Comparison of ENCODE assay signal across 8 mouse cellular contexts in genomic region chr11:96987873-96988655, GRCm38 (mm10). TPM values are rescaled to one million over a fixed set of nuclear protein-coding genes. Genes with fewer than 3 reads are reported as not detected.
DNase-seq lines count a peak whose midpoint lies in the region; ATAC-seq lines count a peak whose summit lies in the region.

No protein-coding gene starts in this region.

- no peaks in the 10 kb centered on the region for H3K9me3 ChIP-seq in hindbrain, embryonic 16.5 days (ENCODE audit: control insufficient read depth, low read length)

- H3K27me3 ChIP-seq in hindbrain, embryonic 16.5 days (replicated peaks; ENCODE audit: control insufficient read depth, insufficient read depth, low read length) = no peaks in the 10 kb centered on the region; the same call in none of the 2 replicates

- H3K4me2 ChIP-seq in hindbrain, embryonic 16.5 days (ENCODE audit: low read length) = peak overlapping the region; percentile 64

- peak; percentile 59 for DNase-seq in adrenal gland, postnatal 14 days
- no peak for DNase-seq in adrenal gland, postnatal 10 days
- DNase-seq in right cerebral cortex, adult 2 months (ENCODE audit: low spot score in 2 of 2) = peak; percentile 47 to 53
- DNase-seq in right cerebral cortex, postnatal 25 days = no peak
- DNase-seq in thymus, adult 18-20 months = peak; percentile 46 to 74
- no peak for DNase-seq in cerebellum, adult 8-10 months

- peak overlapping the region; percentile 38 for H3K4me3 ChIP-seq in hindbrain, embryonic 16.5 days (ENCODE audit: low read length)

- no peaks in the 10 kb centered on the region for H3K36me3 ChIP-seq in hindbrain, embryonic 16.5 days (ENCODE audit: control insufficient read depth, insufficient read depth, low read length)

- peaks cover 5% of the 10 kb centered on the region for H3K4me1 ChIP-seq in hindbrain, embryonic 16.5 days (ENCODE audit: control insufficient read depth, insufficient read depth, low read depth, low read length)

- H3K27ac ChIP-seq in hindbrain, embryonic 16.5 days (ENCODE audit: low read depth, low read length) = peak overlapping the region; percentile 37

- ATAC-seq in hindbrain, embryonic 16.5 days = peak; percentile 80
- 0 out of 2 replicates have a peak, but pooled peaks have one; percentile 20 for ATAC-seq in megakaryocyte-erythroid progenitor cell, adult 5-6 weeks (replicated peaks; ENCODE audit: low FRiP score, low TSS enrichment, poor library complexity, severe bottlenecking)

- H3K9ac ChIP-seq in hindbrain, embryonic 16.5 days (ENCODE audit: low read depth, low read length) = peak overlapping the region; percentile 55

- WGBS in hindbrain, embryonic 16.5 days = 9% methylated on average over 31 of the region's 31 CpGs

RNA-seq across cellular contexts. Expression of gene Sp2, which starts 5.3 kb away (rescaled TPM):
- total RNA-seq in adrenal gland, postnatal 14 days (2021) = 15.5 and 18.3 TPM in 2 replicates
- 10 to 100 TPM; 14.3 to 16.3 TPM for total RNA-seq in adrenal gland, postnatal 10 days (2021)
- polyA plus RNA-seq in hindbrain, embryonic 16.5 days (2015; fragmentation: Nextera tagmentation; extraction: Ambion mirVana) = 13.5 and 19.0 TPM in 2 replicates
- total RNA-seq in megakaryocyte-erythroid progenitor cell, adult 5-6 weeks (2014; fragmentation: Nextera tagmentation) = 15.5 and 16.1 TPM in 2 replicates
- total RNA-seq in megakaryocyte-erythroid progenitor cell, adult 5-6 weeks (2017) = 2.4 and 4.8 TPM in 2 replicates

RNA-seq across cellular contexts. Expression of gene Sp6, which starts 25.1 kb away (rescaled TPM):
- 0.22 and 0.30 TPM in 2 replicates for total RNA-seq in adrenal gland, postnatal 14 days (2021)
- under 1 TPM; 0.18 to 0.30 TPM for total RNA-seq in adrenal gland, postnatal 10 days (2021)
- 0.32 and 0.35 TPM in 2 replicates for polyA plus RNA-seq in hindbrain, embryonic 16.5 days (2015; fragmentation: Nextera tagmentation; extraction: Ambion mirVana)
- total RNA-seq in megakaryocyte-erythroid progenitor cell, adult 5-6 weeks (2014; fragmentation: Nextera tagmentation) = 0.28 TPM in 1 of 2 replicates, not detected in the other
- total RNA-seq in megakaryocyte-erythroid progenitor cell, adult 5-6 weeks (2017) = 0.38 TPM in 1 of 2 replicates, not detected in the other

RNA-seq across cellular contexts. Expression of gene Scrn2, which starts 41.7 kb away (rescaled TPM):
- 15.9 and 18.3 TPM in 2 replicates for total RNA-seq in adrenal gland, postnatal 14 days (2021)
- 10 to 100 TPM; 22.5 to 25.9 TPM for total RNA-seq in adrenal gland, postnatal 10 days (2021)
- 14.5 and 16.8 TPM in 2 replicates for polyA plus RNA-seq in hindbrain, embryonic 16.5 days (2015; fragmentation: Nextera tagmentation; extraction: Ambion mirVana)
- total RNA-seq in megakaryocyte-erythroid progenitor cell, adult 5-6 weeks (2014; fragmentation: Nextera tagmentation) = 12.4 and 17.7 TPM in 2 replicates
- 26.1 and 32.6 TPM in 2 replicates for total RNA-seq in megakaryocyte-erythroid progenitor cell, adult 5-6 weeks (2017)

RNA-seq across cellular contexts. Expression of gene Pnpo, which starts 44.3 kb away (rescaled TPM):
- total RNA-seq in adrenal gland, postnatal 14 days (2021) = 28.3 and 31.9 TPM in 2 replicates
- 10 to 100 TPM; 29.1 to 32.5 TPM for total RNA-seq in adrenal gland, postnatal 10 days (2021)
- polyA plus RNA-seq in hindbrain, embryonic 16.5 days (2015; fragmentation: Nextera tagmentation; extraction: Ambion mirVana) = 36.2 and 37.3 TPM in 2 replicates
- 13.7 and 18.5 TPM in 2 replicates for total RNA-seq in megakaryocyte-erythroid progenitor cell, adult 5-6 weeks (2014; fragmentation: Nextera tagmentation)
- total RNA-seq in megakaryocyte-erythroid progenitor cell, adult 5-6 weeks (2017) = 25.9 and 29.0 TPM in 2 replicates

RNA-seq across cellular contexts. Expression of gene Lrrc46, which starts 53.1 kb away (rescaled TPM):
- 0.93 and 0.94 TPM in 2 replicates for total RNA-seq in adrenal gland, postnatal 14 days (2021)
- 1 to 10 TPM; 1.0 to 1.1 TPM for total RNA-seq in adrenal gland, postnatal 10 days (2021)
- 3.4 and 3.9 TPM in 2 replicates for polyA plus RNA-seq in hindbrain, embryonic 16.5 days (2015; fragmentation: Nextera tagmentation; extraction: Ambion mirVana)
- 1.7 TPM in 1 of 2 replicates, not detected in the other for total RNA-seq in megakaryocyte-erythroid progenitor cell, adult 5-6 weeks (2014; fragmentation: Nextera tagmentation)
- total RNA-seq in megakaryocyte-erythroid progenitor cell, adult 5-6 weeks (2017) = 0.11 TPM in 1 of 2 replicates, not detected in the other

Comparison
In these comparisons a context has a peak if more than half of its experiments do, and no peak if none do; other contexts are left out.
1. DNase-seq: peak in adrenal gland, postnatal 14 days (single experiment), right cerebral cortex, adult 2 months (2 of 2) and thymus, adult 18-20 months (2 of 2); none in adrenal gland, postnatal 10 days (single experiment), right cerebral cortex, postnatal 25 days (single experiment) and cerebellum, adult 8-10 months (single experiment).